8 mouse cellular contexts compared by ENCODE assay signal in genomic region chr13:107923129-107924114, GRCm38 (mm10).
DNase-seq lines count a peak whose midpoint lies in the region; ATAC-seq and TF ChIP-seq lines count a peak whose summit lies in the region.

No protein-coding gene starts in this region.

- TF ChIP-seq CTCF in midbrain, postnatal 0 days (IDR thresholded peaks at IDR 0.05), result no peak

- no peak overlapping the region for H3K9ac ChIP-seq in heart, embryonic 13.5 days
- no peak overlapping the region for H3K9ac ChIP-seq in midbrain, postnatal 0 days (replicated peaks; ENCODE audit: low read length, poor library complexity, severe bottlenecking)

- peak overlapping the region; percentile 34 for H3K4me2 ChIP-seq in heart, embryonic 13.5 days
- H3K4me2 ChIP-seq in midbrain, postnatal 0 days (ENCODE audit: low read depth, low read length, poor library complexity, severe bottlenecking), result no peak overlapping the region

- no peaks in the 10 kb centered on the region for H3K36me3 ChIP-seq in heart, embryonic 13.5 days
- H3K36me3 ChIP-seq in midbrain, postnatal 0 days (ENCODE audit: insufficient read depth, low read length), result no peaks in the 10 kb centered on the region

- H3K4me1 ChIP-seq in heart, embryonic 13.5 days, result peaks cover 12% of the 10 kb centered on the region
- H3K4me1 ChIP-seq in midbrain, postnatal 0 days (ENCODE audit: insufficient read depth, low read length), result no peaks in the 10 kb centered on the region

- no peak overlapping the region for H3K4me3 ChIP-seq in heart, embryonic 13.5 days
- H3K4me3 ChIP-seq in midbrain, postnatal 0 days (ENCODE audit: low read depth, low read length), result no peak overlapping the region

- H3K9me3 ChIP-seq in heart, embryonic 13.5 days, result no peaks in the 10 kb centered on the region
- H3K9me3 ChIP-seq in midbrain, postnatal 0 days (ENCODE audit: low read length), result no peaks in the 10 kb centered on the region

- DNase-seq in heart, adult 9 months (ENCODE audit: low spot score in 2 of 2), result peak; percentile 10 to 17
- DNase-seq in heart, adult 8-10 months (ENCODE audit: low spot score), result no peak
- peak; percentile 6 for DNase-seq in 3T3-L1 (ENCODE audit: low read depth, low spot score)
- DNase-seq in cerebellum, postnatal 36 days, result peak; percentile 27 to 42
- DNase-seq in midbrain, postnatal 0 days (ENCODE audit: low spot score), result peak; percentile 77
- no peak for DNase-seq in embryo, embryonic 11 days
- DNase-seq in ovary, adult 18-20 months (ENCODE audit: low spot score), result no peak

- H3K27ac ChIP-seq in heart, embryonic 13.5 days (replicated peaks), result no peak overlapping the region
- H3K27ac ChIP-seq in midbrain, postnatal 0 days (ENCODE audit: low read depth, low read length), result no peak overlapping the region

- no peak for ATAC-seq in heart, embryonic 13.5 days (ENCODE audit: extremely low read depth, insufficient number of reproducible peaks, low FRiP score, low TSS enrichment)
- ATAC-seq in midbrain, postnatal 0 days (ENCODE audit: low FRiP score), result peak; percentile 47

- 47% methylated on average over 19 of the region's 19 CpGs for WGBS in heart, embryonic 13.5 days
- WGBS in midbrain, postnatal 0 days, result 50% methylated on average over 19 of the region's 19 CpGs

- peaks cover 72% of the 10 kb centered on the region for H3K27me3 ChIP-seq in heart, embryonic 13.5 days (replicated peaks)
- H3K27me3 ChIP-seq in midbrain, postnatal 0 days (ENCODE audit: insufficient read depth, low read length), result no peaks in the 10 kb centered on the region

Comparison
In these comparisons a context has a peak if more than half of its experiments do, and no peak if none do; other contexts are left out.
1. DNase-seq: peak in heart, adult 9 months (2 of 2), 3T3-L1 (single experiment), cerebellum, postnatal 36 days (2 of 2) and midbrain, postnatal 0 days (single experiment); none in heart, adult 8-10 months (single experiment), embryo, embryonic 11 days (single experiment) and ovary, adult 18-20 months (single experiment).